In genomic region chr19:26504027-26504426, GRCm38 (mm10) we compare ENCODE assay signal across 17 mouse cellular contexts.
"Had no signal": no experiment of that assay in that cellular context is flagged by ENCODE, and none has a peak within 500 bp of the region (broad histone marks: within the 10 kb centered on the region; RNA-seq: fewer than 3 reads in every experiment).

No protein-coding gene starts in this region.

- H3K27ac ChIP-seq: kidney, postnatal 0 days; layer of hippocampus, adult 2 months; limb, embryonic 13.5 days; liver, embryonic 12.5 days; lung, embryonic 15.5 days; macrophage; midbrain, embryonic 15.5 days; neural tube, embryonic 13.5 days; stomach, postnatal 0 days had no signal

- ATAC-seq: intestine, postnatal 0 days; liver, embryonic 12.5 days; midbrain, embryonic 15.5 days had no signal

- H3K4me1 ChIP-seq: liver, embryonic 12.5 days; lung, embryonic 15.5 days had no signal

- H3K36me3 ChIP-seq: limb, embryonic 13.5 days; liver, embryonic 12.5 days; lung, embryonic 15.5 days; midbrain, embryonic 15.5 days; neural tube, embryonic 13.5 days had no signal

- H3K9me3 ChIP-seq: liver, embryonic 12.5 days; lung, embryonic 15.5 days had no signal

- H3K27me3 ChIP-seq: limb, embryonic 13.5 days; liver, embryonic 12.5 days; lung, embryonic 15.5 days; midbrain, embryonic 15.5 days; neural tube, embryonic 13.5 days had no signal

- DNase-seq: kidney, adult 9 months; kidney, postnatal 4 days; left cerebral cortex, postnatal 4 days; lung, postnatal 14 days; right cerebral cortex, adult 18-20 months; right cerebral cortex, postnatal 25 days; thymus, postnatal 4 days had no signal

- H3K4me3 ChIP-seq: layer of hippocampus, adult 2 months; limb, embryonic 13.5 days; liver, embryonic 12.5 days; lung, embryonic 15.5 days; midbrain, embryonic 15.5 days; neural tube, embryonic 13.5 days had no signal
